Mouse (Mus musculus): ENCODE measurements at regions not wholly inside any gene's neighbourhood (a gene's known extent, or its start where the extent isn't known, plus 50 kb on each side); places are given as distances from the start of the nearest gene placed in this dataset.
A peak's percentile ranks its signal among the peaks of the same experiment; 100 is the strongest.

GRCm38 (mm10) chr15:14000952-14001351, 827.5 kb upstream of the Cdh6 start:
- no peaks in the 10 kb centered on the region for H3K27me3 ChIP-seq (replicated peaks; ENCODE audit: control insufficient read depth, insufficient read depth, low read length)
- ATAC-seq = peak; percentile 76
- H3K4me3 ChIP-seq (replicated peaks; ENCODE audit: low read length) = no peak overlapping the region

GRCm38 (mm10) chr15:13989768-13990167, 816.3 kb upstream of the Cdh6 start:
- ATAC-seq = peak; percentile 87
- Histone ChIP-seq H3K36me3 (ENCODE audit: control insufficient read depth, insufficient read depth) (no peaks in the 10 kb centered on the region), H3K27me3 (replicated peaks; ENCODE audit: control insufficient read depth, insufficient read depth, low read length) (no peaks in the 10 kb centered on the region), H3K27ac (ENCODE audit: low read length) (0 out of 2 replicates have a peak overlapping the region, but pooled peaks have one; percentile 31), H3K4me2 (ENCODE audit: low read length) (no peak overlapping the region), H3K4me1 (replicated peaks; ENCODE audit: control insufficient read depth, insufficient read depth, low read length) (peaks cover 8% of the 10 kb centered on the region), H3K9ac (replicated peaks; ENCODE audit: low read depth, low read length) (no peak overlapping the region), H3K4me3 (replicated peaks; ENCODE audit: low read length) (no peak overlapping the region), H3K9me3 (ENCODE audit: control insufficient read depth, low read length) (no peaks in the 10 kb centered on the region)
- 27% methylated on average over 3 of the region's 3 CpGs for WGBS

More at GRCm38 (mm10) chr15:14000952-14001351, 827.5 kb upstream of the Cdh6 start:
- H3K4me1 ChIP-seq (replicated peaks; ENCODE audit: control insufficient read depth, insufficient read depth, low read length) = no peaks in the 10 kb centered on the region
- H3K4me2 ChIP-seq (ENCODE audit: low read length) = no peak overlapping the region
- no peak overlapping the region for H3K27ac ChIP-seq (ENCODE audit: low read length)
- H3K9me3 ChIP-seq (ENCODE audit: control insufficient read depth, low read length) = no peaks in the 10 kb centered on the region
- H3K9ac ChIP-seq (replicated peaks; ENCODE audit: low read depth, low read length) = no peak overlapping the region
- no peaks in the 10 kb centered on the region for H3K36me3 ChIP-seq (ENCODE audit: control insufficient read depth, insufficient read depth)

GRCm38 (mm10) chr15:13988919-13989510, 815.5 kb upstream of the Cdh6 start:
- Histone ChIP-seq H3K9me3 (ENCODE audit: control insufficient read depth, low read length) (no peaks in the 10 kb centered on the region), H3K27ac (ENCODE audit: low read length) (peak overlapping the region; percentile 61), H3K4me1 (replicated peaks; ENCODE audit: control insufficient read depth, insufficient read depth, low read length) (peaks cover 8% of the 10 kb centered on the region), H3K27me3 (replicated peaks; ENCODE audit: control insufficient read depth, insufficient read depth, low read length) (no peaks in the 10 kb centered on the region), H3K36me3 (ENCODE audit: control insufficient read depth, insufficient read depth) (no peaks in the 10 kb centered on the region), H3K4me2 (ENCODE audit: low read length) (no peak overlapping the region), H3K4me3 (replicated peaks; ENCODE audit: low read length) (no peak overlapping the region), H3K9ac (replicated peaks; ENCODE audit: low read depth, low read length) (no peak overlapping the region)
- ATAC-seq = peak; percentile 45; the same call in 1 of the 2 replicates
- 54% methylated on average over 8 of the region's 8 CpGs for WGBS

- ATAC-seq = peak; percentile 69
- H3K4me1 ChIP-seq (replicated peaks; ENCODE audit: control insufficient read depth, insufficient read depth, low read length) = peaks cover 4% of the 10 kb centered on the region
- H3K27ac ChIP-seq (ENCODE audit: low read length) = no peak overlapping the region
- no peak overlapping the region for H3K4me3 ChIP-seq (replicated peaks; ENCODE audit: low read length)
- H3K36me3 ChIP-seq (ENCODE audit: control insufficient read depth, insufficient read depth) = no peaks in the 10 kb centered on the region
- no peaks in the 10 kb centered on the region for H3K9me3 ChIP-seq (ENCODE audit: control insufficient read depth, low read length)
- 3% methylated on average over 7 of the region's 7 CpGs for WGBS
- H3K27me3 ChIP-seq (replicated peaks; ENCODE audit: control insufficient read depth, insufficient read depth, low read length) = no peaks in the 10 kb centered on the region
- H3K4me2 ChIP-seq (ENCODE audit: low read length) = no peak overlapping the region; the same call in 1 of the 2 replicates
- no peak overlapping the region for H3K9ac ChIP-seq (replicated peaks; ENCODE audit: low read depth, low read length)
Measured at GRCm38 (mm10) chr15:13969811-13970210, 796.3 kb upstream of the Cdh6 start.
